Mouse (Mus musculus): ENCODE measurements around the gene Myb. TPM values are rescaled to one million over a fixed set of nuclear protein-coding genes. Genes with fewer than 3 reads are reported as not detected.

Myb gene
- polyA plus RNA-seq, 1 experiment from 2014 or later, result 7.1 TPM

DNA sequence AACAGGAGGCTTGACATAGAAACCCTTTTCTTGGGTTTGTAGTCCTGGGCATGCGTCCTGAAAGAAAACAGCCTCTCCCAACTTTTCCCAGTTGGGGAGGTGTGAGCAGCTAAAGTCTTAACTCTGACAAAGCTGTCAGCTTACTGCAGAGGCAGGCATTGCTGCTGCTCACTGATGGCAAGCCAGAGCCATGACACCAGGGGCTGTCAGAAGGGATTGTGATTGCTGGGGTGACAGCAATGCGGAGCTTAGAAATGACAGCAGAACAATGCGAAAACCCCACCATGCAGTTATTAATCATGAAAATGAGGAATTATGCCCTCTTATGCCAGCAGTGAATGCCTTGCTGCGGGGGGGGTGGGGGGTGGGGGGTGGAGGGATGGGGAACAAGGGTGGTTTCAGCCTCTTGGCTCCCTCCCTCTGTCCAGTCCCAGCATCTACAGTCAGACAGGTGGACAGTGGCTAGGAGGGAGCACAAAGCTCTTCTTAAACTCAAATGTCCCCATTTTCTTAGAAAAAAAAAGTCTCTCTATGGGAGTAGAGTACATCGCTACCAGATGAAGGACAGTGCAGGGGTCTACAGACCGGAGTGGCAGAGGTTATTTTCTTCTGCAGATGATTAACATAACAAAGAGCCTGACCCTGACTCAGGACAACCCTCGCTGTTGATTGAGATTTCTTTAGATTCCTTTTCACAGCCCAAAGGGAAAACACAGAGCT, 51.3 kb downstream of the Myb start:
- Histone ChIP-seq H3K4me2 (ENCODE audit: low read depth, low read length) (no peak overlapping the region), H3K27ac (replicated peaks; ENCODE audit: low read depth, low read length) (no peak overlapping the region), H3K4me1 (ENCODE audit: control insufficient read depth, insufficient read depth, low read length) (no peaks in the 10 kb centered on the region), H3K9ac (replicated peaks; ENCODE audit: low read length) (no peak overlapping the region), H3K36me3 (replicated peaks; ENCODE audit: control insufficient read depth, insufficient read depth, low read depth, low read length) (no peaks in the 10 kb centered on the region), H3K27me3 (ENCODE audit: control insufficient read depth, insufficient read depth, low read length) (no peaks in the 10 kb centered on the region), H3K4me3 (ENCODE audit: low read depth, low read length) (no peak overlapping the region), H3K9me3 (replicated peaks; ENCODE audit: control insufficient read depth, low read length) (no peaks in the 10 kb centered on the region)
- no peak for ATAC-seq (replicated peaks; ENCODE audit: insufficient number of reproducible peaks, low FRiP score, low TSS enrichment, low read depth)
- DNase-seq (ENCODE audit: low spot score), result no peak
- 40% methylated on average over 7 of the region's 7 CpGs for WGBS

DNA sequence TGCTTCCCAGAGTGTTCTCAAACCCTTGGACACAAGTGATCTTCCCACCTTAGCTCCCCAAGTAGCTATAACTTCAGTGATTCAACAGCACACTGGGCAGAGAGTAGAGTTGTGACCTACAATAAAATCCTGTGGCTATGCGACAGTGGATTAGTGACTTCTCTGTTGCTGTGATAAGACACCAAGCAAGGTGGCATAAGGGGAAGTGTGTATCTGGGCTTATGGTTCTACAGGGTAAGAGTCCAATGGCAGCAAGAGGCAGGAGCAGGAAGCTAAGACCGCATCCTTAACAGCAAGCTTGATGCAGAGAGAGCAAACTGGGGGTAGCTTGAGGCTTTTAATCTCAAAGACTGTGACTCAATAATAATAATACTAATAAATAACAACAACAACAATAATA, 52.0 kb downstream of the Myb start:
- Histone ChIP-seq H3K27ac (replicated peaks; ENCODE audit: low read depth, low read length) (no peak overlapping the region), H3K27me3 (ENCODE audit: control insufficient read depth, insufficient read depth, low read length) (no peaks in the 10 kb centered on the region), H3K9me3 (replicated peaks; ENCODE audit: control insufficient read depth, low read length) (no peaks in the 10 kb centered on the region), H3K4me2 (ENCODE audit: low read depth, low read length) (no peak overlapping the region), H3K9ac (replicated peaks; ENCODE audit: low read length) (no peak overlapping the region), H3K4me1 (ENCODE audit: control insufficient read depth, insufficient read depth, low read length) (no peaks in the 10 kb centered on the region), H3K4me3 (ENCODE audit: low read depth, low read length) (no peak overlapping the region), H3K36me3 (replicated peaks; ENCODE audit: control insufficient read depth, insufficient read depth, low read depth, low read length) (no peaks in the 10 kb centered on the region)
- ATAC-seq (replicated peaks; ENCODE audit: insufficient number of reproducible peaks, low FRiP score, low TSS enrichment, low read depth) (no peak), DNase-seq (ENCODE audit: low spot score) (no peak)
- WGBS, result 92% methylated on average over 2 of the region's 2 CpGs

DNA sequence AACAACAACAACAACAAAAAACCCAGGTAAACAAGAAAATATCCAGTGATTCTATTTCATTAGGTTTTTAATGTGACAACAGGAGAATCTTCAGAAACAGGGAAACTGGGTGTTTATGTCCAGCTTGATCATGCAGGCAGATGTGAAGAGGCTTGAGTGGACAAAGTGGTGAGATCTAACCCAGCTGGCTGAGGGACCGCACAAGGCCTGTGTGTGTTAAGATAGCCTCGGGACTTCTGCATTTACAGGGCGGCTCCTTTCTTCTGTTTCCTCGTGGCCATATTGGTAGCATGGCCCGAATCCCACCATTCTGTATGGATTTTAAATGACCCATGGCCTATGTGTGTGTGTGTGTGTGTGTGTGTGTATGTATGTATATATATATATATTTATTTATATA, 52.6 kb downstream of the Myb start:
- ATAC-seq (replicated peaks; ENCODE audit: insufficient number of reproducible peaks, low FRiP score, low TSS enrichment, low read depth) (no peak), DNase-seq (ENCODE audit: low spot score) (no peak)
- no peak overlapping the region for H3K4me3 ChIP-seq (ENCODE audit: low read depth, low read length)
- no peaks in the 10 kb centered on the region for H3K27me3 ChIP-seq (ENCODE audit: control insufficient read depth, insufficient read depth, low read length)
- no peaks in the 10 kb centered on the region for H3K4me1 ChIP-seq (ENCODE audit: control insufficient read depth, insufficient read depth, low read length)
- no peak overlapping the region for H3K9ac ChIP-seq (replicated peaks; ENCODE audit: low read length)
- no peak overlapping the region for H3K4me2 ChIP-seq (ENCODE audit: low read depth, low read length)
- no peaks in the 10 kb centered on the region for H3K9me3 ChIP-seq (replicated peaks; ENCODE audit: control insufficient read depth, low read length)
- H3K36me3 ChIP-seq (replicated peaks; ENCODE audit: control insufficient read depth, insufficient read depth, low read depth, low read length), result no peaks in the 10 kb centered on the region
- H3K27ac ChIP-seq (replicated peaks; ENCODE audit: low read depth, low read length), result no peak overlapping the region
- WGBS, result 85% methylated on average over 5 of the region's 5 CpGs

DNA sequence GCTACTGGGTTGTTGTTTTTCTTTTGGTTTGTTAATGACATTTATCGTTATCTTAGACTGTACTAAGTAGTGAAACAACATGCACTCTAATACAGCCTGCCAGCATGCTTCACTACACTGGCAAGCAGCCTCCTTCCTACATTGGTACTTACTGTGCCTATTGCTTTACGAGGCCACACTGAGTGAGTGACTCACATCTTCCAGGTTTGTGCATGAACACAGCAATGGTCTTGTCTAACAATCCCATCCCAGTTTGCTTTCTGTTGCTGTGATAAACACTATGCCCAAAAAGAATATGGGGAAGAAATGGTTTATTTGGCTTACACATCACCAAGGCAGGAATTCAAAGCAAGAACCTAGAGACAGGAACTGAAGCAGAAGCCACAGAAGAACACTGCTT, 55.6 kb downstream of the Myb start:
- 94% methylated on average over 2 of the region's 2 CpGs for WGBS
- ATAC-seq (replicated peaks; ENCODE audit: insufficient number of reproducible peaks, low FRiP score, low TSS enrichment, low read depth) (no peak), DNase-seq (ENCODE audit: low spot score) (no peak)
- no peak overlapping the region for H3K4me3 ChIP-seq (ENCODE audit: low read depth, low read length)
- no peaks in the 10 kb centered on the region for H3K9me3 ChIP-seq (replicated peaks; ENCODE audit: control insufficient read depth, low read length)
- H3K36me3 ChIP-seq (replicated peaks; ENCODE audit: control insufficient read depth, insufficient read depth, low read depth, low read length), result no peaks in the 10 kb centered on the region
- no peak overlapping the region for H3K4me2 ChIP-seq (ENCODE audit: low read depth, low read length)
- no peaks in the 10 kb centered on the region for H3K4me1 ChIP-seq (ENCODE audit: control insufficient read depth, insufficient read depth, low read length)
- no peak overlapping the region for H3K27ac ChIP-seq (replicated peaks; ENCODE audit: low read depth, low read length)
- H3K27me3 ChIP-seq (ENCODE audit: control insufficient read depth, insufficient read depth, low read length), result no peaks in the 10 kb centered on the region
- no peak overlapping the region for H3K9ac ChIP-seq (replicated peaks; ENCODE audit: low read length)

DNA sequence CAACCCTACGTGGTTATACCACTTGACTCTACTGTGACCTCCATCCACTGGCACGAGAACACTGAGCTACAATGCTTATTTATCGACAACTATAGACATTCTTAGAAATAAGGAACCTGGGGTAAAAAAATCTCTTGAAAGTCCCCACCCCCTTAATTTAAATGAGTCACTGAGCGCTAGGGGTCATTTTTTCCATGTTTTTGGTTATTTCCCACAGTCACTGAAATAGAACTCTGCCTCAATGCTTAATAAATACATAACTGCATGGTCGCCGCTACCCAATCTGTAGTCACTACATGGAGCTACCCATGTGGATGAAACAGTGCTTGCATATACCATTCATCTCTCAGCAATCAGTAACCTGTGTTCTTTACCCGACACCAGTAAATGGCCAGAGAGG, 58.1 kb downstream of the Myb start:
- no peak overlapping the region for H3K4me2 ChIP-seq (ENCODE audit: low read depth, low read length)
- no peak overlapping the region for H3K9ac ChIP-seq (replicated peaks; ENCODE audit: low read length)
- H3K4me1 ChIP-seq (ENCODE audit: control insufficient read depth, insufficient read depth, low read length), result no peaks in the 10 kb centered on the region

DNA sequence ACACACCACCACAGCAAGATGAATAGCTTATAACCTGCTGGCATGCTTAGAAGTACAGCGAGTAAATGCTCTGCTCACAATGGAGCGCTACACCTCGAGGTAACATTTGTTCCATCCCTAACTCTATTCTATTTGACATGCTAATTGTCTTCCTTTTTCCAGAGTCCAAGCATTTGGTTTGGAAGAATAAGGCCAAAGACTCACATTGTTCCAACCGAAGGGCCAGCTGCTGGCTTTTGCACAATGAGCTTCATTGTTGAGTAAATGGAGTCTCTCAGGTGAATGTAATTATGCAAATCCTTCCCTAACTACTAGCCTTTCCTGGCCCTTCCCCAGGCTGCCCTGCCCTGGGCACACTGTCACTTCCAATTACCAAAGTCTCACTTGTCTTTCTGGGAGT, 58.8 kb downstream of the Myb start:
- ATAC-seq (replicated peaks; ENCODE audit: insufficient number of reproducible peaks, low FRiP score, low TSS enrichment, low read depth) (0 out of 2 replicates have a peak, but pooled peaks have one; percentile 39), DNase-seq (ENCODE audit: low spot score) (peak; percentile 27)
- Histone ChIP-seq H3K27ac (replicated peaks; ENCODE audit: low read depth, low read length) (no peak overlapping the region), H3K9me3 (replicated peaks; ENCODE audit: control insufficient read depth, low read length) (no peaks in the 10 kb centered on the region), H3K36me3 (replicated peaks; ENCODE audit: control insufficient read depth, insufficient read depth, low read depth, low read length) (no peaks in the 10 kb centered on the region), H3K9ac (replicated peaks; ENCODE audit: low read length) (no peak overlapping the region), H3K27me3 (ENCODE audit: control insufficient read depth, insufficient read depth, low read length) (no peaks in the 10 kb centered on the region), H3K4me1 (ENCODE audit: control insufficient read depth, insufficient read depth, low read length) (no peaks in the 10 kb centered on the region), H3K4me3 (ENCODE audit: low read depth, low read length) (no peak overlapping the region), H3K4me2 (ENCODE audit: low read depth, low read length) (no peak overlapping the region)
- 10% methylated on average over 4 of the region's 4 CpGs for WGBS

More for the DNA sequence above, 58.1 kb downstream of the Myb start:
- ATAC-seq (replicated peaks; ENCODE audit: insufficient number of reproducible peaks, low FRiP score, low TSS enrichment, low read depth) (no peak), DNase-seq (ENCODE audit: low spot score) (no peak)
- H3K36me3 ChIP-seq (replicated peaks; ENCODE audit: control insufficient read depth, insufficient read depth, low read depth, low read length), result no peaks in the 10 kb centered on the region
- no peaks in the 10 kb centered on the region for H3K9me3 ChIP-seq (replicated peaks; ENCODE audit: control insufficient read depth, low read length)
- no peak overlapping the region for H3K27ac ChIP-seq (replicated peaks; ENCODE audit: low read depth, low read length)
- no peaks in the 10 kb centered on the region for H3K27me3 ChIP-seq (ENCODE audit: control insufficient read depth, insufficient read depth, low read length)
- no peak overlapping the region for H3K4me3 ChIP-seq (ENCODE audit: low read depth, low read length)
- WGBS, result 76% methylated on average over 7 of the region's 7 CpGs

DNA sequence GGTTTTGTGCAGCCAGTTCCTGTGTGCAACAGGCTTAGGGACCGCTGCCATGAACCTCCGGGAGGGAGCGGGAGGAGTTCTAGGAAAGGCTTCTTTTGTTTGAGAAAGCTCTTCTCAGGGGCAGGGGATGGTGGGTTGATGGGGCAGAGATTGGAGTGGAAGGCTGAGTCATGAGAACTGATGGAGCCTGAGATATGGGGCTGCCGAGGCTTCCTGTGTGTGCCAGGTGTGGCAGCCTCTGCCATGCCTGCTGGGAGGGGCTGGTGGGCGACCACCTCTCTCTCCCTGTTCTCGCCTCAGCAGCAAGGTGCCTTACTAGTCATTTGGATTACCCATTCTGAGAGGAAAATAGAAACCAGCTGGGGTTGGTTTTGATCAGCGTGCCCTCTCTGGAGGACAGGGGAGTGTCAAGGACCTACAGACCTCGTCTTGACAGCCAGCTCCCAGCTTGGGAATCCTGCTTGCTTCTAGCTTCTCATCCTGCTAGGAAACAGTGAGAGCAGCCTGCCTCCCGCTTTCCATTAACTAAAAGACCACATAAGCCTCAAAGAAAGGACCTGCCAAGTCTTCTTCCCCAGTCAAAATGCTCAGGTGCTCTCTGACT, 60.0 kb downstream of the Myb start:
- ATAC-seq (replicated peaks; ENCODE audit: insufficient number of reproducible peaks, low FRiP score, low TSS enrichment, low read depth), result no peak
- no peak overlapping the region for H3K4me2 ChIP-seq (ENCODE audit: low read depth, low read length)
- no peak overlapping the region for H3K27ac ChIP-seq (replicated peaks; ENCODE audit: low read depth, low read length)
- H3K4me3 ChIP-seq (ENCODE audit: low read depth, low read length), result no peak overlapping the region
- H3K9ac ChIP-seq (replicated peaks; ENCODE audit: low read length), result no peak overlapping the region
- H3K27me3 ChIP-seq (ENCODE audit: control insufficient read depth, insufficient read depth, low read length), result no peaks in the 10 kb centered on the region
- no peaks in the 10 kb centered on the region for H3K9me3 ChIP-seq (replicated peaks; ENCODE audit: control insufficient read depth, low read length)
- WGBS, result 21% methylated on average over 9 of the region's 9 CpGs
- H3K4me1 ChIP-seq (ENCODE audit: control insufficient read depth, insufficient read depth, low read length), result no peaks in the 10 kb centered on the region
- no peaks in the 10 kb centered on the region for H3K36me3 ChIP-seq (replicated peaks; ENCODE audit: control insufficient read depth, insufficient read depth, low read depth, low read length)
- no peak for DNase-seq (ENCODE audit: low spot score)

DNA sequence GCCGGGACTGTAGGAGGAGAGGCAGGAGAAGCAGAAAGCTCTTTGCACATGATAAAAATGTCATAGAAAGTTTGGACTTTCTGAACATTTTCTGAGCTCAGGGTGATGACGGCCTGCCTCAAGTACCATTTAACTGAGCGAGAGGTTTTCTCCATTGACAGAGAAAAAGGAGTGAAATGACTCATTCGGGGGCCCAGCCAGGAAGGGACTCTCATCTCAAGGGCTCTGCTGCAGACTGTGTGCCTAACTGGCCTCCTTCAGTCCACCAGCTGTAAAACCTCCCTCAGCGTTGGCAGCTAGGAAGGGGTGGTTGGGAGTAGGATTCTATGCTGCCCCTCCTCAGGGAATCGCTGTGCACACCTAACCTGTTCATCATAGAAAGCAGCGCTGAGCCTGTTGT, 61.3 kb downstream of the Myb start:
- Histone ChIP-seq H3K4me1 (ENCODE audit: control insufficient read depth, insufficient read depth, low read length) (no peaks in the 10 kb centered on the region), H3K9ac (replicated peaks; ENCODE audit: low read length) (no peak overlapping the region), H3K9me3 (replicated peaks; ENCODE audit: control insufficient read depth, low read length) (no peaks in the 10 kb centered on the region), H3K27ac (replicated peaks; ENCODE audit: low read depth, low read length) (no peak overlapping the region), H3K27me3 (ENCODE audit: control insufficient read depth, insufficient read depth, low read length) (no peaks in the 10 kb centered on the region), H3K4me2 (ENCODE audit: low read depth, low read length) (no peak overlapping the region), H3K36me3 (replicated peaks; ENCODE audit: control insufficient read depth, insufficient read depth, low read depth, low read length) (no peaks in the 10 kb centered on the region), H3K4me3 (ENCODE audit: low read depth, low read length) (no peak overlapping the region)
- DNase-seq (ENCODE audit: low spot score) (no peak), ATAC-seq (replicated peaks; ENCODE audit: insufficient number of reproducible peaks, low FRiP score, low TSS enrichment, low read depth) (no peak)
- WGBS, result 85% methylated on average over 7 of the region's 7 CpGs
